ENCODE assay signal across 8 mouse cellular contexts in the genomic region with DNA sequence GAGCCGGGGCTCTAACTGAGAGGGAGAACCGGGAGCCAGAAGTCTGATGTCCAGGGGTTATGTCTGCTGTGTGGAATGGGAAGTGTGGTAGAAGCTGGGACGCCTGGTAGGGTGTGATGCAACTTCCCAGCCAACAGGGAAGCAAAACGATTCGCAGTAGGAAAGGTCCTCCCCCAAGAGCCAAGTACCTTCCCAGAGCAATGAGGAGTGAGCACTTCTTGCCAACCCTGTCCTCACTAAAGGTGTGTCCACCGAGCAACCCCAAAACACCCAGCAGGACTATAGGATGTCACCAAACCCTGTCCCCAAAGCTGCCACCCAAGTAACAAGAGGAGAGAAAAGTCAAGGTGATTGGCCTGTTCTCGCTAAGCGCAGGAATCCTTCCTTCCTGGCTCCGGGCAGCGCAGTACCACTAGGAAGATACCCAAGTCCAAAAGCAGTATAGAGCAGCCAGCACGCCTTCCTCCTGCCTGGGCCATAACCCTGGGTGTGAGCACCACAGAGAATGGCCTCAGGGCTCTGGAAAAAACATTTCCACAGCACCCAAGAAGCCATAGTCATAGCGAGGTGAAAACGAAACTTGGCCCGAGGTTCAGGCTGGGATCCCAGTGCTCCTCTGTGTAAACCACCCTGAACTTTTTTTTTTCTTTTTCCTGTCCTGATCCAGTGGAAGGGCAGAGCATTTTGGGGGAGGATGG. TPM values are rescaled to one million over a fixed set of nuclear protein-coding genes. Genes with fewer than 3 reads are reported as not detected.
DNase-seq lines count a peak whose midpoint lies in the region; ATAC-seq and TF ChIP-seq lines count a peak whose summit lies in the region.

No protein-coding gene starts in this region.

- in situ Hi-C loops in CH12.LX (cut with MboI; ENCODE audit: low pct_ligation_motif_present, low pct_unique_long_range_greater_than_20kb, low sequenced_read_pairs) = loop anchor here (5.0 kb wide), 1 partner anchor 34 kb away; no protein-coding TSS in a partner anchor

- H3K4me3 ChIP-seq in CH12.LX (replicated peaks in 1 of 3; ENCODE audit: low read depth in 2 of 3, low read length in 2 of 3, poor library complexity in 1 of 3) = peak overlapping the region; percentile 50 to 81 (median 60)
- H3K4me3 ChIP-seq in hindbrain, embryonic 12.5 days = no peak overlapping the region
- H3K4me3 ChIP-seq in liver, embryonic 13.5 days (replicated peaks) = peak overlapping the region; percentile 76; the same call in 1 of the 2 replicates
- H3K4me3 ChIP-seq in neural tube, embryonic 12.5 days = no peak overlapping the region

- TF ChIP-seq RAD21 in CH12.LX (IDR thresholded peaks at IDR 0.05; ENCODE audit: low read depth, low read length) = no peak

- peaks cover 11 to 57% of the 10 kb centered on the region in 2 experiments for H3K4me1 ChIP-seq in CH12.LX (ENCODE audit: control insufficient read depth in 1 of 2, insufficient read depth in 2 of 2)
- H3K4me1 ChIP-seq in hindbrain, embryonic 12.5 days = peaks cover 19% of the 10 kb centered on the region
- H3K4me1 ChIP-seq in liver, embryonic 13.5 days (replicated peaks) = peaks cover 49% of the 10 kb centered on the region
- H3K4me1 ChIP-seq in neural tube, embryonic 12.5 days = peaks cover 18% of the 10 kb centered on the region

- peak; percentile 60 for DNase-seq in CD4-positive, CD25-positive, alpha-beta regulatory T cell, adult 2 months (ENCODE audit: low read depth, low spot score)
- no peak for DNase-seq in CH12.LX (ENCODE audit: extremely low read depth)
- no peak for DNase-seq in liver, embryonic 13.5 days
- DNase-seq in MN1 (ENCODE audit: low spot score) = no peak

- peak overlapping the region; percentile 86 for H3K4me2 ChIP-seq in CH12.LX (ENCODE audit: insufficient read depth, low read depth, poor library complexity, severe bottlenecking)
- 0 out of 2 replicates have a peak overlapping the region, but pooled peaks have one; percentile 11 for H3K4me2 ChIP-seq in hindbrain, embryonic 12.5 days (replicated peaks)
- H3K4me2 ChIP-seq in liver, embryonic 13.5 days = peak overlapping the region; percentile 84
- H3K4me2 ChIP-seq in neural tube, embryonic 12.5 days (replicated peaks) = peak overlapping the region; percentile 89; the same call in 1 of the 2 replicates

- dilution Hi-C loops in CH12.LX (cut with MboI; ENCODE audit: extremely low pct_ligation_motif_present, extremely low pct_unique_long_range_greater_than_20kb, low sequenced_read_pairs) = no loop called here

- no peak for TF ChIP-seq CTCF in CH12.LX (conservative IDR thresholded peaks at IDR 0.05 in 1 of 2, IDR thresholded peaks at IDR 0.05 in 1 of 2; ENCODE audit: low read depth in 2 of 2, low read length in 2 of 2)

- peaks cover 46% of the 10 kb centered on the region for H3K79me2 ChIP-seq in CH12.LX (replicated peaks; ENCODE audit: control insufficient read depth, extremely low read depth, insufficient read depth, poor library complexity, severe bottlenecking)

- no peak for TF ChIP-seq POLR2A in CH12.LX (IDR thresholded peaks at IDR 0.05; ENCODE audit: low read depth, low read length)

- H3K9ac ChIP-seq in CH12.LX (ENCODE audit: insufficient read depth, low read depth) = peak overlapping the region; percentile 95
- H3K9ac ChIP-seq in hindbrain, embryonic 12.5 days = no peak overlapping the region; the same call in 1 of the 2 replicates
- H3K9ac ChIP-seq in liver, embryonic 13.5 days = 0 out of 2 replicates have a peak overlapping the region, but pooled peaks have one; percentile 82
- H3K9ac ChIP-seq in neural tube, embryonic 12.5 days = 0 out of 2 replicates have a peak overlapping the region, but pooled peaks have one; percentile 2

- no peaks in the 10 kb centered on the region for H3K27me3 ChIP-seq in CH12.LX (replicated peaks)
- no peaks in the 10 kb centered on the region for H3K27me3 ChIP-seq in hindbrain, embryonic 12.5 days
- no peaks in the 10 kb centered on the region for H3K27me3 ChIP-seq in liver, embryonic 13.5 days
- no peaks in the 10 kb centered on the region for H3K27me3 ChIP-seq in neural tube, embryonic 12.5 days (replicated peaks)

- peak; percentile 49; the same call in 1 of the 2 replicates for TF ChIP-seq EP300 in CH12.LX (IDR thresholded peaks at IDR 0.05; ENCODE audit: low read length)

- H3K9me3 ChIP-seq in CH12.LX (replicated peaks; ENCODE audit: low read length) = no peaks in the 10 kb centered on the region
- no peaks in the 10 kb centered on the region for H3K9me3 ChIP-seq in hindbrain, embryonic 12.5 days (replicated peaks)
- no peaks in the 10 kb centered on the region for H3K9me3 ChIP-seq in liver, embryonic 13.5 days (replicated peaks)
- no peaks in the 10 kb centered on the region for H3K9me3 ChIP-seq in neural tube, embryonic 12.5 days

- peak overlapping the region; percentile 23; the same call in 1 of the 2 replicates for H3K27ac ChIP-seq in CH12.LX (ENCODE audit: insufficient read depth, low read depth)
- H3K27ac ChIP-seq in hindbrain, embryonic 12.5 days = no peak overlapping the region
- no peak overlapping the region for H3K27ac ChIP-seq in liver, embryonic 13.5 days
- no peak overlapping the region for H3K27ac ChIP-seq in neural tube, embryonic 12.5 days

- peaks cover 10 to 35% of the 10 kb centered on the region in 2 experiments for H3K36me3 ChIP-seq in CH12.LX (replicated peaks in 1 of 2; ENCODE audit: control insufficient read depth in 1 of 2, insufficient read depth in 1 of 2, low read length in 1 of 2)
- H3K36me3 ChIP-seq in hindbrain, embryonic 12.5 days = peaks cover 8% of the 10 kb centered on the region; the same call in 1 of the 2 replicates
- peaks cover 10% of the 10 kb centered on the region; the same call in 1 of the 2 replicates for H3K36me3 ChIP-seq in liver, embryonic 13.5 days
- H3K36me3 ChIP-seq in neural tube, embryonic 12.5 days = peaks cover 8% of the 10 kb centered on the region

- 89% methylated on average over 14 of the region's 14 CpGs for WGBS in hindbrain, embryonic 12.5 days
- 64% methylated on average over 14 of the region's 14 CpGs for WGBS in liver, embryonic 13.5 days (ENCODE audit: insufficient replicate concordance)
- 89% methylated on average over 14 of the region's 14 CpGs for WGBS in neural tube, embryonic 12.5 days

- ATAC-seq in CD4-positive, CD25-positive, alpha-beta regulatory T cell, adult 4 months = no peak
- ATAC-seq in hindbrain, embryonic 12.5 days (ENCODE audit: low FRiP score) = no peak
- ATAC-seq in liver, embryonic 13.5 days (ENCODE audit: low read depth) = no peak
- ATAC-seq in neural tube, embryonic 12.5 days (ENCODE audit: low FRiP score, low read depth) = no peak
- no peak for ATAC-seq in frontal cortex, adult (ENCODE audit: low TSS enrichment)

TF ChIP-seq in CH12.LX, 34 proteins besides CTCF, POLR2A, EP300 and RAD21 (continues in another document):
- TF ChIP-seq ETS1 (conservative IDR thresholded peaks at IDR 0.05; ENCODE audit: low read depth, low read length) = no peak
- peak; percentile 18; the same call in 1 of the 2 replicates for TF ChIP-seq MXI1 (IDR thresholded peaks at IDR 0.05; ENCODE audit: low read depth, low read length)

RNA-seq across cellular contexts. Expression of a gene that starts 18.7 kb away (rescaled TPM):
- polyA plus RNA-seq in CD4-positive, CD25-positive, alpha-beta regulatory T cell, adult 4 months (2017; shearing (Covaris generic)) = 10 to 100 TPM; 20.2 to 22.3 TPM
- total RNA-seq in CH12.LX (2012; rRNA removed) = 20.1 and 24.3 TPM in 2 replicates
- 13.7 and 15.9 TPM in 2 replicates for total RNA-seq in CH12.LX (2014; rRNA removed)
- polyA plus RNA-seq in CH12.LX (2012; ENCODE audit: insufficient read length, low read depth) = 31.0 and 31.8 TPM in 2 replicates
- 4.1 and 6.4 TPM in 2 replicates for polyA plus RNA-seq in hindbrain, embryonic 12.5 days (2016; fragmentation: Nextera tagmentation; extraction: Ambion mirVana)
- polyA plus RNA-seq in liver, embryonic 13.5 days (2015; fragmentation: Nextera tagmentation; extraction: Ambion mirVana) = 1.0 and 1.1 TPM in 2 replicates
- 9.9 and 11.5 TPM in 2 replicates for polyA plus RNA-seq in neural tube, embryonic 12.5 days (2016; fragmentation: Nextera tagmentation; extraction: Ambion mirVana)

RNA-seq across cellular contexts. Expression of a gene that starts 29.3 kb away (rescaled TPM):
- 10 to 100 TPM; 24.7 to 29.7 TPM for polyA plus RNA-seq in CD4-positive, CD25-positive, alpha-beta regulatory T cell, adult 4 months (2017; shearing (Covaris generic))
- total RNA-seq in CH12.LX (2012; rRNA removed) = 0.97 and 1.0 TPM in 2 replicates
- 0.61 and 1.1 TPM in 2 replicates for total RNA-seq in CH12.LX (2014; rRNA removed)
- polyA plus RNA-seq in CH12.LX (2012; ENCODE audit: insufficient read length, low read depth) = 2.0 and 2.8 TPM in 2 replicates
- 12.6 and 13.6 TPM in 2 replicates for polyA plus RNA-seq in hindbrain, embryonic 12.5 days (2016; fragmentation: Nextera tagmentation; extraction: Ambion mirVana)
- 0.77 and 0.92 TPM in 2 replicates for polyA plus RNA-seq in liver, embryonic 13.5 days (2015; fragmentation: Nextera tagmentation; extraction: Ambion mirVana)
- 8.3 and 9.5 TPM in 2 replicates for polyA plus RNA-seq in neural tube, embryonic 12.5 days (2016; fragmentation: Nextera tagmentation; extraction: Ambion mirVana)

RNA-seq across cellular contexts. Expression of a gene that starts 41.2 kb away (rescaled TPM):
- polyA plus RNA-seq in CD4-positive, CD25-positive, alpha-beta regulatory T cell, adult 4 months (2017; shearing (Covaris generic)) = 10 to 100 TPM; 14.3 to 16.3 TPM
- total RNA-seq in CH12.LX (2012; rRNA removed) (3.7 and 4.3 TPM in 2 replicates), CH12.LX (2014; rRNA removed) (3.6 and 5.0 TPM in 2 replicates)
- 2.9 and 4.0 TPM in 2 replicates for polyA plus RNA-seq in CH12.LX (2012; ENCODE audit: insufficient read length, low read depth)
- polyA plus RNA-seq in hindbrain, embryonic 12.5 days (2016; fragmentation: Nextera tagmentation; extraction: Ambion mirVana) = 16.6 and 18.6 TPM in 2 replicates
- 5.8 and 7.3 TPM in 2 replicates for polyA plus RNA-seq in liver, embryonic 13.5 days (2015; fragmentation: Nextera tagmentation; extraction: Ambion mirVana)
- polyA plus RNA-seq in neural tube, embryonic 12.5 days (2016; fragmentation: Nextera tagmentation; extraction: Ambion mirVana) = 16.4 and 16.9 TPM in 2 replicates

RNA-seq across cellular contexts. Expression of a gene that starts 47.1 kb away (rescaled TPM):
- 1 to 10 TPM; 6.3 to 8.3 TPM for polyA plus RNA-seq in CD4-positive, CD25-positive, alpha-beta regulatory T cell, adult 4 months (2017; shearing (Covaris generic))
- total RNA-seq in CH12.LX (2012; rRNA removed) (36.2 and 37.4 TPM in 2 replicates), CH12.LX (2014; rRNA removed) (30.0 and 35.9 TPM in 2 replicates)
- 34.1 and 36.8 TPM in 2 replicates for polyA plus RNA-seq in CH12.LX (2012; ENCODE audit: insufficient read length, low read depth)
- 21.9 and 22.2 TPM in 2 replicates for polyA plus RNA-seq in hindbrain, embryonic 12.5 days (2016; fragmentation: Nextera tagmentation; extraction: Ambion mirVana)
- polyA plus RNA-seq in liver, embryonic 13.5 days (2015; fragmentation: Nextera tagmentation; extraction: Ambion mirVana) = 12.5 and 13.5 TPM in 2 replicates
- polyA plus RNA-seq in neural tube, embryonic 12.5 days (2016; fragmentation: Nextera tagmentation; extraction: Ambion mirVana) = 22.7 and 24.7 TPM in 2 replicates

RNA-seq across cellular contexts. Expression of a gene that starts 56.7 kb away (rescaled TPM):
- 1 to 10 TPM in 1 of 2 experiments, under 1 TPM in 1; 0.51 to 1.4 TPM for polyA plus RNA-seq in CD4-positive, CD25-positive, alpha-beta regulatory T cell, adult 4 months (2017; shearing (Covaris generic))
- total RNA-seq in CH12.LX (2012; rRNA removed) (10.8 and 15.7 TPM in 2 replicates), CH12.LX (2014; rRNA removed) (7.2 and 9.7 TPM in 2 replicates)
- 20.9 and 26.1 TPM in 2 replicates for polyA plus RNA-seq in CH12.LX (2012; ENCODE audit: insufficient read length, low read depth)
- 10.9 and 12.8 TPM in 2 replicates for polyA plus RNA-seq in hindbrain, embryonic 12.5 days (2016; fragmentation: Nextera tagmentation; extraction: Ambion mirVana)
- 4.3 and 4.6 TPM in 2 replicates for polyA plus RNA-seq in liver, embryonic 13.5 days (2015; fragmentation: Nextera tagmentation; extraction: Ambion mirVana)
- polyA plus RNA-seq in neural tube, embryonic 12.5 days (2016; fragmentation: Nextera tagmentation; extraction: Ambion mirVana) = 11.7 and 13.7 TPM in 2 replicates

Comparison
In these comparisons a context has a peak if more than half of its experiments do, and no peak if none do; other contexts are left out.
1. H3K4me2 ChIP-seq: peak in every context shown above with its lines; median percentile 89 in neural tube, embryonic 12.5 days; 86 in CH12.LX; 84 in liver, embryonic 13.5 days; 11 in hindbrain, embryonic 12.5 days.
2. H3K4me3 ChIP-seq: peak in CH12.LX (3 of 3) and liver, embryonic 13.5 days (single experiment); none in hindbrain, embryonic 12.5 days (single experiment) and neural tube, embryonic 12.5 days (single experiment).